Mouse (Mus musculus): ENCODE measurements around the gene Slc37a1.
A peak's percentile ranks its signal among the peaks of the same experiment; 100 is the strongest.

Gene Slc37a1

GRCm38 (mm10) chr17:31355792-31356502 is 69.4 kb downstream of the Slc37a1 start:
- no peak for DNase-seq

- no peak for DNase-seq
These were observed 74.0 kb downstream of the Slc37a1 start for GRCm38 (mm10) chr17:31360582-31360981.

GRCm38 (mm10) chr17:31365586-31366166 is 79.1 kb downstream of the Slc37a1 start:
- DNase-seq = no peak

- no peak for DNase-seq
These were observed 83.6 kb downstream of the Slc37a1 start for GRCm38 (mm10) chr17:31370221-31370620.

- DNase-seq = no peak
These were observed 84.3 kb downstream of the Slc37a1 start for GRCm38 (mm10) chr17:31370931-31371330.

- DNase-seq = peak; percentile 50 to 69
These were observed 91.4 kb downstream of the Slc37a1 start for GRCm38 (mm10) chr17:31377961-31378360.

GRCm38 (mm10) chr17:31378361-31378761 is 91.8 kb downstream of the Slc37a1 start:
- DNase-seq = no peak

GRCm38 (mm10) chr17:31379086-31379485 is 92.5 kb downstream of the Slc37a1 start:
- DNase-seq = no peak

GRCm38 (mm10) chr17:31379863-31380262 is 93.3 kb downstream of the Slc37a1 start:
- no peak for DNase-seq

- DNase-seq = peak in 1 of 2 experiments; percentile 48
These were observed 96.7 kb downstream of the Slc37a1 start for GRCm38 (mm10) chr17:31383320-31383719.

GRCm38 (mm10) chr17:31384968-31385627 is 98.5 kb downstream of the Slc37a1 start:
- DNase-seq = peak in 1 of 2 experiments; percentile 14

- DNase-seq = peak; percentile 61 to 70
These were observed 99.4 kb downstream of the Slc37a1 start, which contains the start of gene Pde9a for GRCm38 (mm10) chr17:31385671-31386665. Pde9a (plus strand) TSS chr17:31386210.

- no peak for DNase-seq
These were observed 100.2 kb downstream of the Slc37a1 start for GRCm38 (mm10) chr17:31386766-31387275.

GRCm38 (mm10) chr17:31389432-31390050 is 102.9 kb downstream of the Slc37a1 start:
- DNase-seq = no peak

- DNase-seq = peak; percentile 25 to 41
These were observed 104.9 kb downstream of the Slc37a1 start for GRCm38 (mm10) chr17:31391462-31391861.

- DNase-seq = no peak
These were observed 105.4 kb downstream of the Slc37a1 start for GRCm38 (mm10) chr17:31392041-31392440.

- no peak for DNase-seq
These were observed 107.2 kb downstream of the Slc37a1 start for GRCm38 (mm10) chr17:31393811-31394210.

GRCm38 (mm10) chr17:31400294-31400693 is 113.7 kb downstream of the Slc37a1 start:
- no peak for DNase-seq

Data from lung, adult 18-20 months (tissue).